Mouse (Mus musculus) ES-Bruce4 (cell line): ENCODE data around the gene Fam69a. TPM values are rescaled to one million over a fixed set of nuclear protein-coding genes. Genes with fewer than 3 reads are reported as not detected.

Experiments used
- H3K27ac ChIP-seq: 2 replicates; pipeline ENCODE4 v1.5.1; 2012; ENCODE audit warnings: low read length, inconsistent platforms; ENCODE audit not compliant: insufficient read depth
- H3K27me3 ChIP-seq: 2 replicates; pipeline ENCODE4 v1.6.1; 2012; ENCODE audit warnings: mild to moderate bottlenecking, low read length, inconsistent platforms; ENCODE audit not compliant: control insufficient read depth, poor library complexity, insufficient read depth, severe bottlenecking
- H3K36me3 ChIP-seq: 2 replicates; pipeline ENCODE4 v1.6.1; 2012; ENCODE audit warnings: inconsistent platforms, mild to moderate bottlenecking, low read length, moderate library complexity; ENCODE audit not compliant: control insufficient read depth, poor library complexity, insufficient read depth, severe bottlenecking
- H3K4me1 ChIP-seq: one replicate; pipeline ENCODE4 v1.8.1; 2011; ENCODE audit warnings: low read length; ENCODE audit not compliant: control insufficient read depth, insufficient read depth
- H3K4me3 ChIP-seq: 2 replicates; pipeline ENCODE4 v1.5.1; 2011; ENCODE audit warnings: low read depth, mild to moderate bottlenecking, low read length
- H3K9ac ChIP-seq: 2 replicates; pipeline ENCODE4 v1.6.1; 2012; ENCODE audit warnings: low read depth, mild to moderate bottlenecking, inconsistent platforms; ENCODE audit not compliant: poor library complexity, severe bottlenecking
- H3K9me3 ChIP-seq: replicated peaks from 2 replicates; pipeline ENCODE4 v1.6.1; 2012; ENCODE audit warnings: mild to moderate bottlenecking, low read length, inconsistent platforms; ENCODE audit not compliant: control insufficient read depth, poor library complexity, insufficient read depth, severe bottlenecking
- CTCF ChIP-seq: IDR thresholded peaks from one replicate; pipeline ENCODE4 v1.8.1; 2011; ENCODE audit warnings: low read depth, low read length
- EP300 ChIP-seq: IDR thresholded peaks from 2 replicates; pipeline ENCODE4 v1.6.1; 2011; ENCODE audit warnings: low read depth, low read length; ENCODE audit not compliant: insufficient read depth
- POLR2A ChIP-seq: IDR thresholded peaks from one replicate; pipeline ENCODE4 v1.8.1; 2011; ENCODE audit warnings: low read length; ENCODE audit not compliant: insufficient read depth
- polyA plus RNA-seq: library from polyadenylated mRNA; stranded (reverse); fragments of >200 nt; gene quantifications from 2 replicates; pipeline ENCODE4 v1.2.4, GENCODE M21; 2011; ENCODE audit warnings: low read depth; ENCODE audit not compliant: missing spikeins, insufficient read depth, insufficient read length

Gene Fam69a
- polyA plus RNA-seq, 1 experiment, result 7.8 TPM

DNA sequence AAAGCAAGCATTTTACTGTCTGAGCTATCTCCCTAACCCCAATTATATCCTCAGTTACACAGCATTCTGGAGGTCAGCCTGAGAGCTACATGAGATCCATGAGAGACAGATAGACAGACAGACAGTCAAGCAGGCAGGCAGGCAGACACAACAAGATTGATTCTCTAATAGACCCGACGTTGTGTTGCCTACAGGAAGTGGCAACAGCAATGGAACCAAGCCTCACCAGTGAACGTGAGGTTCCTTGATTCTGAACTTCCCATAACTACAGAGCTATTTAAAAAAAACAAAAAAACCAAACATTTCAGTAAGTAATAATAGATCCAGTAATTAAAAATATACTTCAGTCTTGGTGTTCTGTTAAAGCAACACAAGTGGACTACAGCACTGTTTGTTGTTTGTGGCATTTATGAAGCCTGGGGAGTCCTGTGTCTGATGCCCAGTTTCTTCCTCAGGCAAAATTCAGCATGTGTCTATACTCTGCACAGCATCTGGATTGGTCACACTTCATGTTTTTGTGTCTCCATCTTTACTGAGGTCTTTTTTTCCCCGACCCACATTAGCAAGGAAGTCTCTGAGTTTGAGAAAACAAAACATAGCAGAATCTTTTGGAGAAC is 19.9 kb downstream of the Fam69a start:
- Histone ChIP-seq H3K27ac (no peak overlapping the region), H3K9me3 (no peaks in the 10 kb centered on the region), H3K9ac (no peak overlapping the region), H3K4me1 (no peaks in the 10 kb centered on the region), H3K27me3 (no peaks in the 10 kb centered on the region), H3K4me3 (no peak overlapping the region), H3K36me3 (no peaks in the 10 kb centered on the region)
- no peak for TF ChIP-seq POLR2A
- TF ChIP-seq EP300, result no peak
- no peak for TF ChIP-seq CTCF

DNA sequence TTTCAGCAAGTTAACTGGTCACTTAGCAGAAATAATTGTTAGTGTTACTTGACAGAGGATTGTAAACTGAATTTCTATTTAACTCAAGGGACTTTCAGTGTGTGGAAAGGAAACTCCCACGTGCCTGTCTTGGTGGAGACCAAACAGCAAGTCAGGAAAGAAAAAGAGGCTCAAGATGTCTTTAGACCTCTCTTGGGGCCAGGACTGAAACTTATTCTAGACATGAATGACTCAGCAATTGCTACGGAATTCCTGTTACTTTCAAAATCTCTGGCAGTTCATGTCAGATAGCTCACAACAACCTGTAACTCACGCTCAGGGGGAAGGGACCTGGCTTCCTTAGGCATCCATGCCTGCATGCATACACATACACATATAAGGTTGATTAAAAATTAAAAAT is 20.7 kb downstream of the Fam69a start:
- Histone ChIP-seq H3K27me3 (no peaks in the 10 kb centered on the region), H3K4me1 (no peaks in the 10 kb centered on the region), H3K4me3 (no peak overlapping the region), H3K27ac (no peak overlapping the region), H3K9me3 (no peaks in the 10 kb centered on the region), H3K9ac (no peak overlapping the region), H3K36me3 (no peaks in the 10 kb centered on the region)
- TF ChIP-seq CTCF (no peak), POLR2A (no peak), EP300 (no peak)

DNA sequence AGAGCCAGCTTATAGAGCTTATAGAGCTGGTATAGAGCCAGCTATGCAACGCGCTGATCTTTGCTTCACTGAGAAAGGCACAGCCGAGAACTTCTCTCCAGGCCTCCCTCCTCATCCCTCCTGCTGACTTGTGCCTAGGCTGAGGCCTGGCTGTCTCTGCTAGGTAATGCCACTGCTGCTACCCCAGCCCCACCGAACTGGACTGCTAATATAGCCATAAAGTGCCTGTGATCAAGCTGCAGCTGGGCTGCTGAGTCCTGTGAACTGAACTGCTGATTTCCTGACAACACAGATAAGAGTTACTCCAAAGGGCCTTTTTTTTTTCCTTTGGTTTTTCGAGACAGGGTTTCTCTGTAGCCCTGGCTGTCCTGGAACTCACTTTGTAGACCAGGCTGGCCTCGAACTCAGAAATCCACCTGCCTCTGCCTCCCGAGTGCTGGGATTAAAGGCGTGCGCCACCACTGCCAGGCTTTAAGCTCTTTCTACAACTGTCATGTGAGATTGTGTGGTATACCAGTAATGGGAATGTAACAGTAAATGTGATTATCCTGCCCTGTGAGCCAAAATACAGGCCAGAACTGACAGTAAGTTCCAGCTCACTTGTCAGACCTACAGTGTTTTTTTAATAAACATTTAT is 21.4 kb downstream of the Fam69a start:
- no peak overlapping the region for H3K9ac ChIP-seq
- TF ChIP-seq EP300 (no peak), CTCF (no peak), POLR2A (no peak)
- no peaks in the 10 kb centered on the region for H3K27me3 ChIP-seq
- no peaks in the 10 kb centered on the region for H3K36me3 ChIP-seq
- H3K27ac ChIP-seq, result no peak overlapping the region
- no peaks in the 10 kb centered on the region for H3K9me3 ChIP-seq
- H3K4me1 ChIP-seq, result no peaks in the 10 kb centered on the region
- H3K4me3 ChIP-seq, result no peak overlapping the region

DNA sequence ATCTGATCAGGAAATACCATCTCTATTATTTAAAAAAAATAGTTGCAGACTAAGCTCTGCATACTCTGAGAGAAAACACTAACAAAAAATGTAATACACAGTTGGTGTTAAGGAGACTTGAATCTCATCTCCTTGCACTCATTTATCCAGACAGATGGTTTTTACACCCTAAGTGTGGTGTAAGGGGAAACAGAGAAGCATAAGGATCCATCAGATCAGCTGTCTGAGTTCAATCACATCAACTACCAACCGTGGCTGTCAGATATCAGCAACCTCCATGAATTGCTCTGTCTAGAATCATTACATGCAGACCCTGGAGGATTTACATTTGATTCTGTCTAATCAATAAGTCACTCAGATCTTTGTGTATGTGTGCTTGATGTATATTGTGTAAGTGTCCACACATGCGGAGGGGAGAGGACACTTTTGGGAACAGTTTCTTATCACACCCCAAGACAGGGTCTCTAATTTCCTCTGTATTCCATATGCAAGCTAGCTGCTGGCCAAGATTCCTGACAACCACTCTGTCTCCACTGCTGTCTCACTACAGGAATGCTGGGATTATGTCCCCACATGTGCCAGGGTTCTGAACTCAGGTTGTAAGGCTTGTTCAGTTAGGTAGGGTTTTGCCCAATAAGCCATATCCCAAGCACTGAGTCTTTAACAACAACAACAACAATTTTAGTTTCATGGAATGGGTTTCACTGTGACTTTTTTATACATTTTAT is 22.7 kb downstream of the Fam69a start:
- Histone ChIP-seq H3K27me3 (no peaks in the 10 kb centered on the region), H3K9ac (no peak overlapping the region), H3K27ac (no peak overlapping the region), H3K4me3 (no peak overlapping the region), H3K9me3 (no peaks in the 10 kb centered on the region), H3K4me1 (no peaks in the 10 kb centered on the region), H3K36me3 (no peaks in the 10 kb centered on the region)
- TF ChIP-seq CTCF, result no peak
- TF ChIP-seq POLR2A, result no peak
- no peak for TF ChIP-seq EP300

DNA sequence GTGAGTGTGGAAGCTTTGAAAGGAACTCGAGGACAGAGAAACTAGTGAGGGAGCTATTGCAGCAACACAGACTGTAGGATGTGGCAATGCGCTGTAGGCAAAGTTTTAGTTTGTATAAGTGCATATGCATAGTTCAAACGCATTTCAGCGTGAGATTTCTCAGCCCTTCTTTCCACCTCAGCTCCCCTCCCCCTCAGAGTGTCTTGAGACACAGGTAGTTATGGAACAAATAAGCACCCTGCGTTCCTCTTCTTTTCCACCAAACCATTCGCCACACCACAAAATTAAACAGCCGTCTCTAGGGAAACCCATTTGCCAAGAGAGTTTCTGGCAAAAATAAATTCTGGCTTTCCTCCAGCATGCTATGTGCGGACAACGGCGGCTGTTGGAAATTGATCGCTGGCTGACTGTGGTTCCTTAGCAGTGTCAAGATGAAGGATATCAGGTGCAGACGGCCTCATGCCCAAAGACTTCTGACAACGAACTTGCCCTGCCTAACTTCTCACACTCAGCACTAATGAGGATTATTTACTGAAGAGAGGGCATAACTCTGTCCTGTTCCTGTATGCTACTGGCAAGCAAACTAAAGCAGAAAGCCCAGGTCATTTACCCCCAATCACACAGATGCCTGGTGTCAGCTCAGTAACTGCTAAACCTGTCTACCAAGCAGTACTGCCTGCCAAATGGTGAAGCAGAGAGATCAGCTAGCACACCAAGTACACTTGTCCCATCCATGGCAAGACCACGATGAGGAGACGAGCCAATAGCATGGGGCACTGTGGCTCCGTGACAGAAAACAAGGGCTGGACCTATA is 25.2 kb downstream of the Fam69a start:
- no peaks in the 10 kb centered on the region for H3K27me3 ChIP-seq
- H3K4me3 ChIP-seq, result no peak overlapping the region
- no peak overlapping the region for H3K9ac ChIP-seq
- H3K36me3 ChIP-seq, result no peaks in the 10 kb centered on the region
- no peak for TF ChIP-seq POLR2A
- no peak for TF ChIP-seq EP300
- TF ChIP-seq CTCF, result no peak
- no peaks in the 10 kb centered on the region for H3K4me1 ChIP-seq
- H3K27ac ChIP-seq, result no peak overlapping the region
- H3K9me3 ChIP-seq, result no peaks in the 10 kb centered on the region
